Mouse (Mus musculus): ENCODE measurements at regions not wholly inside any gene's neighbourhood (a gene's known extent, or its start where the extent isn't known, plus 50 kb on each side); places are given as distances from the start of the nearest gene placed in this dataset.

- no peak for TF ChIP-seq CTCF (IDR thresholded peaks at IDR 0.05; ENCODE audit: control insufficient read depth, insufficient read depth, insufficient read length)
- TF ChIP-seq MYOG (IDR thresholded peaks at IDR 0.05; ENCODE audit: control insufficient read depth, extremely low read depth, insufficient read length): no peak
- no peak for TF ChIP-seq FOSL1 (IDR thresholded peaks at IDR 0.05; ENCODE audit: insufficient read depth, low read length, poor library complexity, severe bottlenecking)
- TF ChIP-seq MYOD1 (IDR thresholded peaks at IDR 0.05; ENCODE audit: control insufficient read depth, insufficient read length, low read depth): no peak
- no peak for TF ChIP-seq CEBPB (IDR thresholded peaks at IDR 0.05; ENCODE audit: low read depth)
- TF ChIP-seq MAX (IDR thresholded peaks at IDR 0.05): no peak
- peak; percentile 52 for TF ChIP-seq USF1 (IDR thresholded peaks at IDR 0.05; ENCODE audit: low read depth)
These were observed 307.2 kb downstream of the Olfr1505 start for GRCm38 (mm10) chr19:14220507-14220909.
